Mouse (Mus musculus): ENCODE data around the gene Morc4.

Morc4 gene

DNA sequence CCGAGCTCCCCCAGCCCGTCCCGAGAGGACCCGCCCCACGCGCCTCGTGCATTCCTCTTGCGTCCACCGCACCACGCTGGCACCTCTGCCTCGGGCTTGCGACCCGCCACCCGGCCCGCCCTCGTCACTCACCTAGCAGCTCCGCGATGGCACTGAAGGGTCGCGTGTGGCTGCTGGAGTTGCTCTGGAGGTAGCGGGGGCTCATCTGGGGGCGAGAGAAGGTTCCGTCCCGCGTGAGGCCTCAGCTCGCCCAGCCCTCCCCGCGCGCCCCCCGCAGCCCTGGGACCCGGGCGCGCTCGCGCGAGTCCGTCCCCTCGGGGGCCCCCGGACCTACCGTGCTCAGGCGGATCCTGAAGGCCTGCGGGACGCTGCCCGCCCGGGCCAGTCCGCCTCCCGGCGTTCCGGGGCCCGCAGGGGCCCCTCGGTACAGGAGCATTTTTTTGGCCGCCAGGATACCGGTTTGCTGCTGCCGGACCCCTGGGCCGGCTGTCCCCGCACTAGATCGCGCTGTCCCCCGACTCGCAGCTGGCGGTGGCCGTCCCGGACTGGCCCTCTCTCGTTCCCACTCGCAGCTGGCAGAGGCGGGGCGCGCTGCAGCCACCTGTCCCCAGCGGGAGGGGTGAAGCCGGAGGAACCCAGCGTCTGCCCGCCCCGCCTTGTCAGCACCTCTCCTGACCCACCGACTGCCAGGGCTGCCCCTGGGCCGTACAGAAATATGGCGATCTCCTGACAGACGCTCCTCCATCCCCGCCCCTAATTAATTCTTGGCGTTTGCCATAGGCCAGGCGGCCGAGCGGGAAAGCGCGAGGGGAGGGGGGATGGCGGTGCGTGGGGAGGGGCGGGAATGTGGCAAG lies at the start of gene Morc4:
Morc4 (minus strand) TSS at position 740 of the 854 bp plus-strand sequence.
- peak; percentile 46 for DNase-seq (ENCODE audit: low read depth, low spot score)

DNA sequence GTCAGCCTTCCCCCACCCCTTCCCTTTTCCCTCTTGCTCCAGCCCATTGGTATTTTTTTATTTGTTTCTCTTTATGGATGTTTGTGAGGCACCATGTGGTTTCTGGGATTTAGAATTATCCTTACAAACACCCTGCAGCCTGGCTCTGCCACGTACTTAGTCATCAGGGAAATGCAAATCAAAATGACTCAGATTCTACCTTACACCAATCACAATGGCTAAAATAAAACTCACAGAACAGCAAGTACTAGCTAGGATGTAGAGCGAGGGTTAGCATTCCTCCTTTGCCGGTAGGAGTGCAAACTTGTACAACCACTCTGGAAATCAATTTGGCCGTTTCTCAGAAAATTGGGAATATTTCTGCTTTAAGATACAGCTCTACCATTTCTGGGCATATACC lies 49.1 kb upstream of the Morc4 start:
- no peak for DNase-seq (ENCODE audit: low read depth, low spot score)

- DNase-seq (ENCODE audit: low read depth, low spot score): no peak
Measured at GRCm38 (mm10) chrX:139891387-139891786, 19.9 kb upstream of the Morc4 start.

- peak; percentile 1 for DNase-seq (ENCODE audit: low read depth, low spot score)
Measured at GRCm38 (mm10) chrX:139883221-139883620, 11.7 kb upstream of the Morc4 start.

- DNase-seq (ENCODE audit: low read depth, low spot score): no peak
Measured at GRCm38 (mm10) chrX:139877936-139878335, 6.5 kb upstream of the Morc4 start.

DNA sequence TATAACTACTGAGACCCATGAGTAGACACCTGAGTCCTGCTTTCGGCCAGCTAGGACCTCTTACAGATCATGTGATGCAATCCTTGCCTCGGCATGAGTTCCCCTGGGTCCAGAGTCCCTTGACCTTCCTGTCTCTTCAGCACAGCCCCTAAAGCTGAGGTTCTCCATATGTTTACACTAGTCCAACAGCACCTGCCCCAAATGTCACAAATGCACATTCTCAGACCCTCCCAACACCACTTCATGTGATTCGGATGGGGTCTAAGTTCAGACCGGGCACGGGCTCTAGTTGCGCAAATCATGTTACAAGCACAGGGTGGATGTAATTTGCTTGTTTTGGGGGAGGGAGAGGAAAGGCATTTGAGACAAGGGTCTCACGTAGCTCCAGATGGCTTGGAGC lies 5.6 kb upstream of the Morc4 start:
- DNase-seq (ENCODE audit: low read depth, low spot score): no peak

DNA sequence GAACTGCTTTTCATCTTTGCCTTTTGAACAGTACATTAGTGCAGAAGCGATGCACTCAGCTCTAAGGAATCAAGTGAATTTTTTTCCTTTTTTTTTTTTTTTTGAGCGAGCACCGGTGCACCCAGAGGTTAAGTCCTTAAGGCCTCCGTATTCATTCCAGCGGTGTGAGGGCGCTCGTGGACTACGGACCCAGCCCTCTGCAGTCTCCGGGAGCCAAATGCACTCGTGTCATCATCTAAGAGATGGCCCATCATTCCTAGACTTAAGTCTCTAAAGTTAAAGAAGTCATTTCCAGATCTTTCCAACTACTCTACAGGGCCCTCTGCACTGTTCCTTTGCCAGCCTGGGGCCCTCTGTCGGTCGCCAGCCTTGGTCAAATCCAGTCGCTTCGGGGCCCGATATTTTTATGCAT lies 1.2 kb downstream of the Morc4 start:
- DNase-seq (ENCODE audit: low read depth, low spot score): peak; percentile 6

- DNase-seq (ENCODE audit: low read depth, low spot score): no peak
Measured at GRCm38 (mm10) chrX:139859402-139859801, 12.1 kb downstream of the Morc4 start.

GRCm38 (mm10) chrX:139854795-139855194 lies 16.7 kb downstream of the Morc4 start:
- no peak for DNase-seq (ENCODE audit: low read depth, low spot score)

DNA sequence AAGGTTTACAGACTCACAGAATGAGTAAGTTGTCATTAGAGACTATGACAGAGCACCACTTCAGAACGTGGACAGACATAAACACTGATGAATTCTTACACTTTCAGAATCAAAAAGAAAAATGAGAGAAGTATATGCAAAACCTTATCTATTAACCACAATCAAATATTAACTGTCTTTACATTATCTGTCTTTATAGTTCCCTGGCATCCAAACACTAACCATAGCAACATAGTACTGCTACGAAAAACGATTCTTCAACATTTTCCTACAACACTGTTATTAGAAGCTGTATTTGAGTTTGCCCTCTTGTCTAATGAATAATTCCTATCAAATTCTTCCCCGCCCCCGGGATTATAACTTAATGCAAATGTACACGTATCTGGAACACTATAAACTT lies 30.4 kb downstream of the Morc4 start:
- no peak for DNase-seq (ENCODE audit: low read depth, low spot score)

DNA sequence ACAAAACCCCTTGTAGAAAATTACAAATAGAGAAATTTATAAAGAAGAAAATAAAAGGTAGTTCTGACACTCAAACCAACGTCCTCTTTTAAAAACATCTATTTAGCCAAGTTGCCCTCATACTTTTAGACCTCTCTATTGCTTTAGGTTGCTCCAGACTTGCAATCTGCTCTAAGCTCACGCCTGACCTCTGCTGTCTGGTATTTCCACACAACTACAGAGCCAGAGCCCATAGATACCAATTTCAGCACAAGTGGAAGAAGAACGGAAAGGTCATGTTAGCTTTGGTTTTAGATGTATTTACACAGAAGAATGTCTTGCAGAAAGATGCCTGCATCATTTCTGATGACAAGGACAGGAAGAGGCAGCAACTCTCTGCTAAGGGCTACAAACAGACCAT lies 32.4 kb downstream of the Morc4 start:
- DNase-seq (ENCODE audit: low read depth, low spot score): no peak

DNA sequence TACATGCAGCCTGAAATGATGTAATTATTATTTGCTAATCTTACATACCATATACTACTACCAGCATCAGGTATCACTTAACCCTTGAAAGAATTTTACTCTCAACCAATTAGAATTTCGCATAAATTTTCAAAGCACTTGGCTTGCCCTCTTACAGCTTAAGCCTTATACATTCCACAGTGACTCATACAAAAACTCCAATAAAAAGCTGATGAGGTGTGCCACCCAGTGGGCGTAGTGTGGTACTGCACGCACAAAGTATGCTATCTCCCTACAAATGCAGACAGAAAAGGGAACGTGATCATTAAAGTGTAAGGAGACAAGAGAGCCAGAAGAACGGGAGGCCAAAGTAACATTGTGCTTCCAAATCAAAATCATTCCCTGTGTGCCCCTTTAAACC lies 39.0 kb downstream of the Morc4 start:
- DNase-seq (ENCODE audit: low read depth, low spot score): peak; percentile 30

- DNase-seq (ENCODE audit: low read depth, low spot score): no peak
Measured at GRCm38 (mm10) chrX:139828363-139829092, 42.9 kb downstream of the Morc4 start.

GRCm38 (mm10) chrX:139826926-139827325 lies 44.6 kb downstream of the Morc4 start:
- DNase-seq (ENCODE audit: low read depth, low spot score): no peak

GRCm38 (mm10) chrX:139825402-139825801 lies 46.1 kb downstream of the Morc4 start:
- no peak for DNase-seq (ENCODE audit: low read depth, low spot score)

GRCm38 (mm10) chrX:139815201-139815600 lies 56.3 kb downstream of the Morc4 start:
- DNase-seq (ENCODE audit: low read depth, low spot score): no peak

DNA sequence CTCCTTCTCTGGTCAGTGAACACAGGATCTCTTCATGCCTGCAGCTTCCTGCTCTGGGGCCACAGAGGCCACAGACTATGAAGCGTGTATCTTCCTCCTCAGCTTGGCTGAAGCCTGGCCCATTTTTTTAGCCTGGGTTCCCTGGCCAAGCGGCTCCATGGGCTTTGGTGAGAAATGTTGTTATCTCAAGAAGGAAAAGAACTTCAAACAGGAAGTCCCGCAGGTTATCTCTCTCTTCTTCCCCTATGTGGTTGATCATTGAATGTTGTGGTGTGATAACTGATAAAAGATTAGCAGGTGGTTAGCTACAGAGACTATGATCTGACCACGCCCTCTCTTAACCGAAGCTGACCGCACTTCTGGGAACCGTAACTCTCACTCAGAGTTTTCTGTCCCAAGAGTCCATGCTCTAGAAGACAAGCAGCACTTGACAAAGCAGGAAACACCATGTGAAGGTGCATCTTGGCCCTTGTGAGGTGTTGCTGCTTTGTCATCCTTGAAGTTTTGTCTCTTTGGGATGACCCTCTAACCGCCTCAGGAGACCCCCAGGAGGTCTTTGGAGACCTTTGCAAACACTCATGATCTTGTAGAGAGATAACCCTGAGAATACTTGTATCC lies 57.4 kb downstream of the Morc4 start:
- no peak for DNase-seq (ENCODE audit: low read depth, low spot score)

GRCm38 (mm10) chrX:139813299-139814002 lies 58.0 kb downstream of the Morc4 start:
- no peak for DNase-seq (ENCODE audit: low read depth, low spot score)

- no peak for DNase-seq (ENCODE audit: low read depth, low spot score)
Measured at GRCm38 (mm10) chrX:139812636-139813298, 58.7 kb downstream of the Morc4 start.

GRCm38 (mm10) chrX:139808501-139808900 lies 63.0 kb downstream of the Morc4 start:
- no peak for DNase-seq (ENCODE audit: low read depth, low spot score)

DNA sequence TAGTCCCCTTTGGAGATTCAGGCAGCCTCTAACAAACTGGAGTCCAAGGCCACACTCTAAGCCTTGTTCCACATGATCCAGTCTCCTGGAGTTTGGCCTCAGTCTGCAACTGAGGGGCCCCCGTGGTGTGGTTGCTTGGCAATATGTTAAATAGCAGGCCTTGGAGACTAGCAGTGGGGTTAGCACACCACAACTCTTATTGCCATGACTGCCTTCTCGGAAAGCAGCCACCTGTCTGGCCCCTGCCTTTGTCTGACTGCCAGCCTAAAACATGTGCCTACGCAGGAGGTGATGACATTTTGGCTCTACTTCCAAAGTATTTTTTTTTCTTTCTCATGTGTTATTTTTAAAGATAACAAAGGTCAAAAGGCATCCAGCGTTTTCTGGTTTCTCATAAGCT lies 63.4 kb downstream of the Morc4 start:
- no peak for DNase-seq (ENCODE audit: low read depth, low spot score)
